Mouse (Mus musculus): ENCODE results near the gene Abl1. TPM values are rescaled to one million over a fixed set of nuclear protein-coding genes. Genes with fewer than 3 reads are reported as not detected.

Gene Abl1
- polyA plus RNA-seq, 1 experiment from 2014 or later = 30.2 TPM

DNA sequence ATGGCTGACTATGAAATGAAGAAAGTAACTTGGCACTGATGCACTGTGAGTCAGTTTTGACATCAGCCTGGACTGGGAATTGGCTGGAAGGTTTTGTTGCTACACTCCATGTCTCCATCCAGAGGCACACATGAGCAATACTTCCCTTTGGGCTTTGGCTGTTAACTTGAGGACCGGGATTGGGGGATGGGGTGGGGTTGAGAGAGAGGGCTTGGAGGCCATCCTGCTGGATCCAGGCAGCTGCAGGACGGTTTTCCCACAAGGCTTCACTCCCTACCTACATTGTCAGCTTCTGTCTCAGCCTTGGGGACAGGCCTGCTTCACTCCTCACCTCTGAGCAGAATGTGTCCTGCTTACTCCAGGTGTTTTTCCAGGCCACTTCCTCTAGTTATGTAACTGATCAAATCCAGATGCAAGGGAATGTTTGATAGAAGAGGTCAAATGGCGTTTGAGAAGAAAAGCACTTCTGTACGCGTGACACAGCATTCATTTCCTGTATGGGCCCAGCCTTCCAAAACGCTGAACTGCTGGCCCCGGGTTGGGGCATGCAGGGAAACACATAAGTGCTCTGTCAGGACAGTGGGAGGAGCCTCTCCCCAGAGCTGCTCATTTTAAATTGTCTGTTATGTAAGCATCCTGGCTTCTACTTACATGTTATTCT lies 82.7 kb downstream of the Abl1 start:
- no peaks in the 10 kb centered on the region for H3K9me3 ChIP-seq
- H3K27ac ChIP-seq = peak overlapping the region; percentile 84
- no peak overlapping the region for H3K9ac ChIP-seq
- no peaks in the 10 kb centered on the region for H3K27me3 ChIP-seq (replicated peaks)
- H3K36me3 ChIP-seq = 0 out of 2 replicates have a peak, but pooled peaks cover 12% of the 10 kb centered on the region
- no peak overlapping the region for H3K4me3 ChIP-seq (replicated peaks)
- peak overlapping the region; percentile 17 for H3K4me2 ChIP-seq
- peak; percentile 77; the same call in 1 of the 2 replicates for ATAC-seq (ENCODE audit: insufficient read depth, low FRiP score, low read depth)
- peaks cover 50% of the 10 kb centered on the region for H3K4me1 ChIP-seq
- 4% methylated on average over 7 of the region's 7 CpGs for WGBS

DNA sequence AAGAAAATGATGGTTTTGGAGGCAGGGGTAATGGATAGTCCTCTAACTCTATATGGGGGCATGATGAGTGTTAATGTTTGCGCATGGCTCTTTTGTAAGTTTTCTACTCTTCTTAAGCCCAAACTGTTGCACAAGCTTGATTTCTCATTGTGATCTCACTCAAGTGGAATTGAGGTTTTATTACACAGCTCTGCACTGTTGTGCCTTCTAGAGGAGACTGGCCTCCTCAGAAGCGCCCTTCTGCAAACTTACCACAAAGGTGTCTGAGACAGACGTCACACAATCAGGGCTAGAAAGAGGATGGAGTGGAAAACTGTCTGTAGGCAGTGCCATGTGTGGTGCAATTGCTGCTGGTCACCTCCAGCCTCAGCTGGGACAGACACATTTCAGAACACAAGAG lies 88.3 kb downstream of the Abl1 start:
- WGBS = 94% methylated on average over 3 of the region's 3 CpGs
- Histone ChIP-seq H3K4me1 (peaks cover 11% of the 10 kb centered on the region; the same call in 1 of the 2 replicates), H3K4me3 (replicated peaks) (no peak overlapping the region), H3K9me3 (no peaks in the 10 kb centered on the region), H3K9ac (no peak overlapping the region), H3K27ac (no peak overlapping the region), H3K4me2 (no peak overlapping the region), H3K27me3 (replicated peaks) (no peaks in the 10 kb centered on the region), H3K36me3 (peaks cover 35% of the 10 kb centered on the region)
- no peak for ATAC-seq (ENCODE audit: insufficient read depth, low FRiP score, low read depth)

DNA sequence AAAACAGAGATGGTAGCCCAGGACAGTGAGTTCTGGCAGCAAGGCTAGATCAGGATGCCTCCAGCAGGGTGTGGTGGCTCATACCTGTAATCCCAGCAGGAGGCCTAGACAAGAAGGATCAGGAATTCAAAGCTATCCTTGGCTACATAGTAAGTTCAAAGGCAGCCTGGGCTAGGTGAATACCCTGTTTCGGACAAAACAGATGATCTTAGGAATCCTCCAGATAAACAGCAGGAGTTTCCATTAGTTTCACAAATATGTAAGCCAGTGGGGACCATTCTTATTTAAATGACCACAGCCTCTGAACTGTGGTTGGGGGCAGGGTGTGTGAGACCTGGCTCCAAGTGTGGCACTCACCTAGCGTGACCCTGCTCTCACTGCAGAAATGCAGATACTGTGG lies 91.1 kb downstream of the Abl1 start:
- H3K4me1 ChIP-seq = no peaks in the 10 kb centered on the region
- no peak overlapping the region for H3K4me2 ChIP-seq
- H3K4me3 ChIP-seq (replicated peaks) = no peak overlapping the region
- H3K9me3 ChIP-seq = no peaks in the 10 kb centered on the region
- WGBS = 80% methylated on average over 2 of the region's 2 CpGs
- H3K36me3 ChIP-seq = peaks cover 51% of the 10 kb centered on the region
- H3K27me3 ChIP-seq (replicated peaks) = no peaks in the 10 kb centered on the region
- no peak overlapping the region for H3K9ac ChIP-seq
- ATAC-seq (ENCODE audit: insufficient read depth, low FRiP score, low read depth) = no peak
- H3K27ac ChIP-seq = no peak overlapping the region

DNA sequence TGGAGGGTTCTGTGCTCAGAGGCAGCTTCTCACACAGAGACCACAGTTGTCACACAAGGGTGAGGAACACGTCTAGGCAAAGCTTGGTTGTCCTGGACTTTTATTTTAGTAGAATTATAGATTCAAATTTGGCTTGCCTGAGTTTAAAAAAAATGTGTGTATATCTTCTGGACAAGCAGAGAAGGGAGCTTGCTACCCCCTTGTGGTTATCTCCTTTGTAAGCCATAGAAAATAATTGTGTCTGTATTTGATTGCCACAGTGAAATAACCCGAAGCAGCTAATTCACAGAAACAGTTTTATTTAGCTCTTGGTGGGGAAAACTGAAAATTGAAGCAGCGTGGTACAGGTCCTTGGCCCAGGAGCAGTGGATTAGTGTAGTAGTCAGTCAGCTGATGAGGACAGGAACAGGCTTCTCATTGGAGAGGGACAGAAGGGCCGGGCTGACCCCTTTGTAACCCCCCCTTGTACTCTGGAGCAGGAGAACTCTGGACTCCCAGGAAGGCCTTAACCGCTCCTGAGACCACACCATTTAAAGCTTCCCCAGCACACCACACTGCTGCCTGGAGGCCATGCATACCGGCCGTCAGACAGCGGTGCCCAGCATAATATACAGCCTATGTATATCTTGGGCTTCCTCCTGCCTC lies 94.9 kb downstream of the Abl1 start:
- H3K27me3 ChIP-seq (replicated peaks) = no peaks in the 10 kb centered on the region
- 75% methylated on average over 8 of the region's 8 CpGs for WGBS
- H3K4me2 ChIP-seq = no peak overlapping the region
- no peak overlapping the region for H3K9ac ChIP-seq
- no peak for ATAC-seq (ENCODE audit: insufficient read depth, low FRiP score, low read depth)
- H3K9me3 ChIP-seq = no peaks in the 10 kb centered on the region
- H3K4me1 ChIP-seq = 0 out of 2 replicates have a peak, but pooled peaks cover 3% of the 10 kb centered on the region
- H3K27ac ChIP-seq = no peak overlapping the region
- peaks cover 61% of the 10 kb centered on the region for H3K36me3 ChIP-seq
- H3K4me3 ChIP-seq (replicated peaks) = no peak overlapping the region

DNA sequence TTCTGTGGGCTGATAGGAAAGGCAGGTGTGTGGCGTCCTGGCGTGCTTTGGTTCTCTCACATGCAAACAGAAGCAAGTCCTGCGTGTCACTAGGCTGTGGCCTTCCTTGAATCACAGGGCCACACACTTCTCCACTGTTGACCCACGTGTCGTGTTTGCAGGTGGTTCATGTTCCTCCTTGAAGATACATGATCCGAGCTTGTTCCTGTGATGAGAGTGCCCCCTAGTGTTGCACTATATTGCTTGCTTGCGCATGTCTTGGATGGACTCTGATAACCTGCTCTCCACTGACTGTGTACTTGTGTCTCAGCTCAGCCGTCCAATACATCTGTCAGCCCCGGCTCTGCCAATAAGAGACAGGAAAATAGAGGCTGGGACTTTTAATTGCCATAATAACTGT lies 96.9 kb downstream of the Abl1 start:
- Histone ChIP-seq H3K9me3 (no peaks in the 10 kb centered on the region), H3K4me3 (replicated peaks) (no peak overlapping the region), H3K4me2 (no peak overlapping the region), H3K9ac (no peak overlapping the region), H3K27me3 (replicated peaks) (no peaks in the 10 kb centered on the region), H3K36me3 (peaks cover 75% of the 10 kb centered on the region), H3K27ac (peak overlapping the region; percentile 35; the same call in 1 of the 2 replicates), H3K4me1 (0 out of 2 replicates have a peak, but pooled peaks cover 3% of the 10 kb centered on the region)
- 27% methylated on average over 9 of the region's 9 CpGs for WGBS
- ATAC-seq (ENCODE audit: insufficient read depth, low FRiP score, low read depth) = no peak

DNA sequence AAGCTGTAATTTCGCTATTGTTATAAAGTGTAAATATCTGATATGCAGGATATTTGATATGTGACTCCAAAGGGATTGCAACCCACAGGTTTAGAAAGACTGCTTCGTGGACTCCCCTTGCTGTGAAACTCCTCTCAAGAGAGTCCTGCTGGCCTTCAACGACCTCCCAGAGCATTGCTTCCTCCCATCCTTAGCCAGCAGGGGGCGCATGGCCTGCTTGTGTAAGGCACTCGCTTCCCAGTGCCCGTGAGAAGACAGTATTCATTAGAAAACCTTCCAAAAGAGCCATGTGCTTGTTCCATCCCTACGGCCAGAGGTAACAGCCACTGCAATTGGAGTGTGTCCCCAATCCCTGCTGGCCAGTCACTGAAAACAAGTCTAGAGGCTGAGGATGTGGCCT lies 98.9 kb downstream of the Abl1 start:
- no peak overlapping the region for H3K4me2 ChIP-seq
- H3K9me3 ChIP-seq = no peaks in the 10 kb centered on the region
- peaks cover 76% of the 10 kb centered on the region for H3K36me3 ChIP-seq
- no peak overlapping the region for H3K4me3 ChIP-seq (replicated peaks)
- ATAC-seq (ENCODE audit: insufficient read depth, low FRiP score, low read depth) = no peak
- 0 out of 2 replicates have a peak, but pooled peaks cover 3% of the 10 kb centered on the region for H3K4me1 ChIP-seq
- H3K27me3 ChIP-seq (replicated peaks) = no peaks in the 10 kb centered on the region
- no peak overlapping the region for H3K9ac ChIP-seq
- WGBS = 20% methylated on average over 7 of the region's 7 CpGs
- H3K27ac ChIP-seq = no peak overlapping the region

DNA sequence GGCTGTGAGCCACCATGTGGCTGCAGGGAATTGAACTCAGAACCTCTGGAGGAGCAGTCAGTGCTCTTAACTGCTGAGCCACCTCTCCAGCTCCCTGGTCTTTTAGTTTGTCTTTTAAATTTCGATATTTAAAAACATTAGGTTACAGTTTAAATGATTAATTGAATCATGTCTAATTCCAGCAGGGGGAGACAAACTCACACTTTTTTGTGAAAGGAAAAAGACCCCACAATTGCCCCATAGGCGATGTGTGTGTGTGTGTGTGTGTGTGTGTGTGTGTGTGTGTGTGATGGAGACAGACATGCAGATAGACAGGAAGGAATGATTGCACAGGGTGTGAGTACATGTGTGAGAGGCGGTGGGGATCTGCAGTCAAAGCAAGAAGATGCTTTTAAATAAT lies 100.1 kb downstream of the Abl1 start:
- no peak overlapping the region for H3K9ac ChIP-seq
- no peaks in the 10 kb centered on the region for H3K9me3 ChIP-seq
- 66% methylated on average over 3 of the region's 3 CpGs for WGBS
- ATAC-seq (ENCODE audit: insufficient read depth, low FRiP score, low read depth) = no peak
- 0 out of 2 replicates have a peak, but pooled peaks cover 3% of the 10 kb centered on the region for H3K4me1 ChIP-seq
- no peak overlapping the region for H3K4me2 ChIP-seq
- no peak overlapping the region for H3K4me3 ChIP-seq (replicated peaks)
- no peak overlapping the region for H3K27ac ChIP-seq
- H3K27me3 ChIP-seq (replicated peaks) = no peaks in the 10 kb centered on the region
- H3K36me3 ChIP-seq = peaks cover 82% of the 10 kb centered on the region

DNA sequence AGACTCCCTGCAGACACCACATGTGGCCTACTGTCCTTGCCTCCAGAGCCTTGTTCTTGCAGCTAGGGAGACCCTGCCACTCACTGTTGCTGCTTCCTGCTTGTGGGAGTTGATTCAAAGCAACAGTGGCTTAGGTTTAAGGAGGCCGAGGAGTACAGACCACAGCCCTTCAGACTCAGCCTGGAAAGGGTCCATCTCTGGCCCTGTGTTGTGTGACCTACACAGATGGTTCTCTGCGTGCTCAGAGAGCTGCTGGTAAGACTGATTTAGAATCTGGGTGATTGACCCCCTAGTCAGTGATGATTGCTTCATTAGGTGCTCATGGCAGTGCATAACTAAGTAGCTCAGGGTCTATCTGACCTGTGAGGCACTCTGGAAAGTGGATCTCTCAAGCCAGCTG lies 101.0 kb downstream of the Abl1 start:
- no peak for ATAC-seq (ENCODE audit: insufficient read depth, low FRiP score, low read depth)
- Histone ChIP-seq H3K4me2 (no peak overlapping the region), H3K9ac (no peak overlapping the region), H3K27me3 (replicated peaks) (no peaks in the 10 kb centered on the region), H3K36me3 (peaks cover 73% of the 10 kb centered on the region), H3K27ac (no peak overlapping the region), H3K4me3 (replicated peaks) (no peak overlapping the region), H3K9me3 (no peaks in the 10 kb centered on the region), H3K4me1 (0 out of 2 replicates have a peak, but pooled peaks cover 3% of the 10 kb centered on the region)
- 76% methylated on average over 2 of the region's 2 CpGs for WGBS

DNA sequence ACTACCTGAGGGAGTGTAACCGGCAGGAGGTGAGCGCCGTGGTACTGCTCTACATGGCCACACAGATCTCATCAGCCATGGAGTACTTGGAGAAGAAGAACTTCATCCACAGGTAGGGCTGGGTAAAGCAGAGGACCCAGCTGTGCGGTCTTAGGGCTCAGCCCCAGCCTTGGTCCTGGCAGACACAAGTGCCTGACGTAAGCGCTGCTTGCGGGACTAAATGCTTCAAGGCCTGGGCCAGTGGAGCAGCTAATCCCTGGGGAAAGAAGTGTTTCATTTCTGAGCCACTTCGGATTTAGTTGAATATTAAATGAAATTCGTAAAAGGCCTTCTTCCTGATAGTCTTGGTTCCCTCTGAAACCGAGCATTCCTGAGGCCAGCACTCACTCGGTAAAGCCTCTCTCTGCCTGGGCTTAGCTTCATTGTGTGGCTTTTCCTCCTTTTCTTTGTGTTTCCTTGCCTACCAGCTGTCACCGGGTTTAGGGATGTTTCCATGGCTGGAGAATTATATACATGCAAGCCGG lies 102.6 kb downstream of the Abl1 start:
- 87% methylated on average over 13 of the region's 13 CpGs for WGBS
- Histone ChIP-seq H3K9me3 (no peaks in the 10 kb centered on the region), H3K4me1 (no peaks in the 10 kb centered on the region), H3K9ac (no peak overlapping the region), H3K4me3 (replicated peaks) (no peak overlapping the region), H3K27me3 (replicated peaks) (no peaks in the 10 kb centered on the region), H3K36me3 (peaks cover 72% of the 10 kb centered on the region), H3K27ac (no peak overlapping the region), H3K4me2 (no peak overlapping the region)
- ATAC-seq (ENCODE audit: insufficient read depth, low FRiP score, low read depth) = no peak

DNA sequence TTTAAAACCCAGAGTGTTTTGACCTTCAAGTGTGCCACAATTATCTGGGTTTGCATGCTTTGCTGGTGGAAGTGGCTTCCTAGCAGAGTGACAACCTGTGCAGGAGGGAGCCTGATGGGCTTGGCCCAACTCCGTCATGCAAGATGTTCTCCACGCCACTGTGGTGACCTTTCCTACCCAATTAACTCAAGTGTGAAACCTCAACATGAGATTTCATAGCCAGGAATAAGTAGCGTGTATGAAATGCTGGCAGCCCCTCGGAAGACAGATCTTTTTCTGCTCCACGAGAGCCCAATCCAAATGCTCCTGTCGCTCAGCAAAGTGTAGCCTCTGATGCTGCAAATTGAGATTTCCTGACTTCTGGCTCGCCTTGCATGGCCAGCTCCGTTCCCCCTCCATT lies 103.1 kb downstream of the Abl1 start:
- 91% methylated on average over 8 of the region's 8 CpGs for WGBS
- Histone ChIP-seq H3K36me3 (peaks cover 72% of the 10 kb centered on the region), H3K4me1 (no peaks in the 10 kb centered on the region)

DNA sequence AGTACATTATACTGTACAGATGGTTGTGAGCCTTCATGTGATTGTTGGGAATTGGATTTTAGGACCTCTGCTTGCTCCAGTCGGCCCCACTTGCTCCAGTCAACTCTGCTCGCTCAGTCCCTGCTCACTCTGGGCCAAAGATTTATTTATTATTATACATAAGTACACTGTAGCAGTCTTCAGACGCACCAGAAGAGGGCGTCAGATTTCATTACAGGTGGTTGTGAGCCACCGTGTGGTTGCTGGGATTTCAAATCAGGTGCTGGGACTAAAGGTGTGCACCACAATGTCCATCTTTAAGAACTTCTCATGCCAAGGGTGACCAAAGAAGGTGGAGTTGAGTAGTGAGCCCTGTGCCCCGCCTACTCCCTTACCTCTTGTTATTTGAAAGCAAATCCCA lies 104.4 kb downstream of the Abl1 start:
- H3K9me3 ChIP-seq = no peaks in the 10 kb centered on the region
- H3K4me3 ChIP-seq (replicated peaks) = no peak overlapping the region
- no peak overlapping the region for H3K27ac ChIP-seq
- H3K4me1 ChIP-seq = no peaks in the 10 kb centered on the region
- no peak overlapping the region for H3K4me2 ChIP-seq
- H3K36me3 ChIP-seq = peaks cover 78% of the 10 kb centered on the region
- ATAC-seq (ENCODE audit: insufficient read depth, low FRiP score, low read depth) = no peak
- 70% methylated on average over 6 of the region's 6 CpGs for WGBS
- no peak overlapping the region for H3K9ac ChIP-seq
- H3K27me3 ChIP-seq (replicated peaks) = no peaks in the 10 kb centered on the region

More for the DNA sequence above, 103.1 kb downstream of the Abl1 start:
- Histone ChIP-seq H3K9ac (no peak overlapping the region), H3K4me3 (replicated peaks) (no peak overlapping the region), H3K9me3 (no peaks in the 10 kb centered on the region), H3K4me2 (no peak overlapping the region), H3K27ac (no peak overlapping the region), H3K27me3 (replicated peaks) (no peaks in the 10 kb centered on the region)
- no peak for ATAC-seq (ENCODE audit: insufficient read depth, low FRiP score, low read depth)

DNA sequence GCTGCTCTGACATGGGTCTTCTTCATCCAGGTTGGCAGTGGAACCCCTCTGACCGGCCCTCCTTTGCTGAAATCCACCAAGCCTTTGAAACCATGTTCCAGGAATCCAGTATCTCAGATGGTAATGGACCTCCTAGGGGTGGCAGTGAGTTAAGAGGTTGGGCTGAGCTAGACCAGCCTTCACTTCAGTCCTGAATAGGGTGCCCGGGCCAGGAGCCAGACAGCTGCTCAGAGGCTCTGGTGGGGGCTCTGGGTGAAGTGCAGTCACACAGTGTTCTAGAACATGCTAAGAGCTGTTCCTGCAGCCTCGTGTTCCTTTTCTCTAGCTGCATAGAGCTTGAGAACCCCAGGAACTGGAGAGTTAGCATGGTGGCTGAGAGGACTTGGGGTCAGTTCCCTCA lies 108.8 kb downstream of the Abl1 start:
- 92% methylated on average over 3 of the region's 3 CpGs for WGBS
- H3K4me1 ChIP-seq = no peaks in the 10 kb centered on the region
- H3K4me3 ChIP-seq (replicated peaks) = no peak overlapping the region
- no peaks in the 10 kb centered on the region for H3K27me3 ChIP-seq (replicated peaks)
- H3K9ac ChIP-seq = no peak overlapping the region
- H3K36me3 ChIP-seq = peaks cover 84% of the 10 kb centered on the region
- ATAC-seq (ENCODE audit: insufficient read depth, low FRiP score, low read depth) = no peak
- no peak overlapping the region for H3K4me2 ChIP-seq
- no peaks in the 10 kb centered on the region for H3K9me3 ChIP-seq
- no peak overlapping the region for H3K27ac ChIP-seq

Data from stomach, embryonic 15.5 days (tissue).